Comparison of ENCODE assay signal across 23 mouse cellular contexts in genomic region chr12:81156841-81157240, GRCm38 (mm10).
"Had no signal": no experiment of that assay in that cellular context is flagged by ENCODE, and none has a peak within 500 bp of the region (broad histone marks: within the 10 kb centered on the region; RNA-seq: fewer than 3 reads in every experiment).

No protein-coding gene starts in this region.

- H3K4me3 ChIP-seq: limb, embryonic 12.5 days; limb, embryonic 15.5 days; lung, embryonic 15.5 days; megakaryocyte, embryonic 14.5 days; midbrain, embryonic 10.5 days; midbrain, embryonic 13.5 days; neural tube, embryonic 12.5 days; neural tube, embryonic 15.5 days had no signal

- H3K27me3 ChIP-seq: limb, embryonic 12.5 days; limb, embryonic 15.5 days; lung, embryonic 15.5 days; midbrain, embryonic 13.5 days; neural tube, embryonic 15.5 days had no signal

- H3K4me1 ChIP-seq: limb, embryonic 12.5 days; limb, embryonic 15.5 days; lung, embryonic 15.5 days; megakaryocyte, embryonic 14.5 days; midbrain, embryonic 13.5 days; neural tube, embryonic 12.5 days; neural tube, embryonic 15.5 days had no signal

- H3K27ac ChIP-seq: limb, embryonic 12.5 days; limb, embryonic 15.5 days; liver, embryonic 14.5 days; lung, embryonic 15.5 days; midbrain, embryonic 10.5 days; midbrain, embryonic 13.5 days; neural tube, embryonic 12.5 days; neural tube, embryonic 15.5 days; stomach, postnatal 0 days had no signal

- H3K36me3 ChIP-seq: limb, embryonic 12.5 days; limb, embryonic 15.5 days; lung, embryonic 15.5 days; midbrain, embryonic 13.5 days; neural tube, embryonic 15.5 days had no signal

- DNase-seq: kidney, adult 18-20 months; kidney, adult 9 months; kidney, postnatal 14 days; kidney, postnatal 4 days; left cerebral cortex, postnatal 4 days; lung, adult 18-20 months; lung, postnatal 10 days; lung, postnatal 36 days; right cerebral cortex, adult 18-20 months; right cerebral cortex, postnatal 14 days; right cerebral cortex, postnatal 4 days; thymus, adult 18-20 months; thymus, postnatal 36 days had no signal

- H3K4me2 ChIP-seq: limb, embryonic 12.5 days; limb, embryonic 15.5 days; lung, embryonic 15.5 days; midbrain, embryonic 13.5 days; neural tube, embryonic 12.5 days; neural tube, embryonic 15.5 days had no signal
